Mouse (Mus musculus): ENCODE measurements around the gene Fam120a.

Gene Fam120a

DNA sequence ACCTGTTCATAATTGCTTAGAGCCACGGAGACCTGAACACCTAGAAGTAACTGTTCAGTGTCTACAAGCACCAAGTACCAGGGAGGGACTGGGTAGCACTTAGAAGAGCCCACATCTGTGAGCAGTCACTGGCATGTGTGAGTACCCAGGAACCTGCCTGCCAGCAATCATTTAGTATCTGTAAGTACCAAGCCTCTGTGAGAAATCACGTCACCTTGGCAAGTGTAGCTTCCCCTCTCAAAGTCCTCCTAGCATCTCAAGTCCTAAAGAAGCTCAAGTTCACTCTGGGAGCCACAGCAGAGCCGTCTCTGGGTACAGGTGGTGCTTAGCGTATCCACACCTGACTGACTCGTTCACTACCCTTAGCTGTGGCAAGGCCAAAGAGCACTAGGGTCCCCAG lies 116.1 kb downstream of the Fam120a start:
- no peak for DNase-seq

DNA sequence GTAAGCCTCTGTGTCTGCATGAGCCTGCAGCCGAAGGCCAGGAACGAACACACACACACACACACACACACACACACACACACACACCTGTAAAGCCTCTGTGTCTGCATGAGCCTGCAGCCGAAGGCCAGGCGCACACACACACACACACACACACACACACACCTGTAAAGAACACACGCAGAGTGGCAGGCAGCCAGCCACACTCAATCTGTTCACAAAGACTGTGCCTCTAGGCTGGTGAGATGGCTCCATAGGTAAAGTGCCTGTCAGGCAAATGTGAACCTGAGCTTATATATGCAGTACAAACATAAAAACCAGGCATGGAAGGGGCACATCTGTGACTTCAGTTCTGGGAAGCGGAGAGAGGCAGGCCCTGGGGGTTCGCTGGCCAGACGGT lies 117.0 kb downstream of the Fam120a start:
- DNase-seq = no peak

DNA sequence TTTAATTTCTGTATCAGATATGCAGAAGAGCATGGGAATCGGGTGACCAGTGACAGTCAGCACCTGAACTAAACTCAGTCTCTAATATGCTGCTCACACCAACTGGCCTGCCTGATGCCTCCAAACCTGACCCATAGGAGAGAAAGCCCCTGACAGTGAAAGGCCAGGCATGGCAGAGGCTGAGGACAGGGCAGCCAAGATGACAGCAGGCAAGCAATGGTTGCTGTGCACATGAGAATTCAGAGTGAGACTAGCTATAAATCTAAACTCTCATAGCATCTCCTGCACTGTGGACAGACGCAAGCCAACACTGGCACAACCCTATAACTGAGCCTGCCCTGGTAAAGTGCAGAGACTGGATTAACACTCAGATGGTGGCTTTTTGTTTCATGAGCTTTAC lies 117.5 kb downstream of the Fam120a start:
- DNase-seq = no peak

DNA sequence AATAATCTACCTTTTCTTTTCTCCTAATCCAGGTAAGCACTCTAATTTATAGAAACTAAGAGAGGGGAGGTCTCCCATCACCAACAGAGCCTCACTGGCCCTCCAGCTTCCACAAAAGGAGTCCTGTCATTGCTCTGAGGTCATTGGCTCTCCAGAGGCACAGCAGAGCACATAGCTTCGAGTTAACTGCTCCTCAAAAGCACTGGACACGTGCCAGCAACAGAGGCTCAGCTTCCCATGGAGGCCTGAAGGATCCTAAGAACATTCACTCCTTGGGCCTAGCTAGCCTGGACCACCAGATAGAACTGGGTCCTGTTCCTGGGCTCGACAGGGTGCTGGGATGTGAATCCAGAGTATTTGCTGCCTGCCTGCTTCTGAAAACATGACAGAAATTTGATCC lies 118.7 kb downstream of the Fam120a start:
- DNase-seq = peak; percentile 56

DNA sequence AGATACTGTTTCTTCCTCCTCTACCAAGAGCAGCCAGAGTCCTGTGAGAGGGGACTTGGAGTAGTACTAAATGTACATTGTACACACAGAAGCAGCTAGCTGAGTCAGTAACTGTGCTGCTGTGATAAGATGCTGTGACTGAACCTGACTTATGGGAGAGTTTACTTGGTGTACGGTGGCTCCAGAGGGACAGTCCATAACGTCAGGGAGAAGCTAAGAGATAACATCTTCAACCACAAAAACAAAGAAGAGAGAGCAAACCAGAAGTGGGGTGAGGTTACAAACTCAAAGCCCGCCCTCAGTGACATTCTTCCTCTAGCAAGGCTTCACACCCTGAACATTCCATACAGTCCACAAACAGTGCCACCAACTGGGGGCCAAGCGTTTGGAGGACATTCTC lies 122.5 kb downstream of the Fam120a start:
- DNase-seq = no peak

DNA sequence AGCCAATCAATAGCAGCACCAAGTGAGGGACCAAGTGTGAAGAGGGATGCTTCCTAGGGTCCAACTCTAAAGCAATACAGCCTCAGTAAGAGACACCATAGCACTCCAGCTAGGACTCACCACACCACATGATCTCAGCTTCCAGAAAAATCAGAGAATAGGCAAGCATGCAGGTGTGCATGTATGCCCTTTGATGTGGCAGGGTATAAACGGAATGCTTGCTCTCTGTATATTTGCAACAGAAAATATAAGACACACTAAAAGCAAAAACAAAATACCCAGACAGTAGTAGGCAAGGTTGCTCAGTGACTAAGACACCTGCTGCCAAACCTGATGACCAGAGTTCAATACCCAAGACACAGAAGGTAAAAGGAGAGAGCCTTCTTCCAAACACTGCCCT lies 124.3 kb downstream of the Fam120a start:
- DNase-seq = no peak

DNA sequence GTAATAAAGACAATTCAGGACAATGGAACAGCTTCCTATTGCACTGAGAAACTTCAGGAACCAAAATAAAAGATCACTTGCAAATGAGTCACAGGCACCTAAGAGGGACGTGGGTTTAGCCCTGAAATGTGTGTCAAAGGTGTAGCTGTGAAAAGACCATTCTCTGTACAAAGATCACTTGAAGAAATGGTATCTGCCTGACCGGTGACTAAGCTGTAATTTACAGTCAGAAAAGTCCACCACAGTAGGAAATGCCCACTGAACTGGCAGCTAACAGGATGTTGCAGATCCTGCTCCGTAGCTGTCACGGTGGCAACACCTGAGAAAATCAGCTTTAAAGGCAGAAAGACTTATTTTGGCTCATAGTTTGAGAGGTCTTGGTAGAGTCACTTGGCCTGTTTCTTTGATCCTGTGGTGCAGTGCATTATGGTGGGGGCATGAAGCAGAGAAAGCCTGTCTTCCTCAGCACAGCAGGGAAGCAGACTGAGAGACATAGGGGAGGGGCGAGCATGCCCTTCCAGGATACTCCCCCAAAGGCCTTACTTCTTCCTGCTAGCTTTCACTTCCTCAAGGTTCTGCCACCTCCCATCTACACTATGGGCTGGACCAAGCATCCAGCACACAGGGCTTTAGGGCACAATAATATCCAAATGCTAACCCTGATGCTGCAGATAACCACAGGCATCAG lies 125.8 kb downstream of the Fam120a start:
- no peak for DNase-seq

DNA sequence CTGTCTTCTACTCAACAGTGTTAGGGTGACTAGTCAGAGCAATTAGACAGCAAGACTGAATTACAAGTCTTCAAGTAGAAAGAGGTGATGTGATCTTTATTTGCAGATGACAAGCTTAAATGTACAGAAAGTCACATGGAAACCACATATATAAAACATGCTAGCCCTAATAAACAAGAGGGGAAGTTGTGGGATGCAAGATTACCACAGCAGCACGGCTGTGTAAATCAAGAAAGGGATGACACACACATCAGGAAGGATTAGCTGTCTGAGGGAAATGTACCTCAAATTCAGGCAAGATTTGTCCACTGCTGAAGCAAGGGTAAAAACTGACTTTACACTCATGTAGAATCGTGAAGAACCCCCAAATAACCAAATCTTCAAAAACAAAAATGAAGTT lies 129.5 kb downstream of the Fam120a start:
- DNase-seq = no peak

DNA sequence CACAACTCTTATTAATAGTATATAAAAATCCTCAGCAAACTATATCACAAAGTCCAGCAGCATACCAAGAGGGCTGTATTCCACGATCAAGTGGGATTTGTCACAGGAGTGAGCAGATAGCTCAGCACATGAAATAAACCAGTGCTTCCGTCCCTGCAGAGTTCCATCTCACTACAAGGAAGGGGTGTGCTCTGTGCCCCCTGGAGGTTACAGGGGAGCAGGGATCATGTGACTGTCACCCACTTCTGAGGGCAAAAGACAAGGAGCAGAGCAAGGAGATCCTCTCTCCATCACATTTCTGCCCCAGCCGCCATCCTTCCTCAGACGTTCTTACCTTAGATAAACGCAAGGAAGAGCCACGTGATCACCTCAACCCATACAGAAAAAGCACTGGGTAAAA lies 130.3 kb downstream of the Fam120a start:
- DNase-seq = no peak

DNA sequence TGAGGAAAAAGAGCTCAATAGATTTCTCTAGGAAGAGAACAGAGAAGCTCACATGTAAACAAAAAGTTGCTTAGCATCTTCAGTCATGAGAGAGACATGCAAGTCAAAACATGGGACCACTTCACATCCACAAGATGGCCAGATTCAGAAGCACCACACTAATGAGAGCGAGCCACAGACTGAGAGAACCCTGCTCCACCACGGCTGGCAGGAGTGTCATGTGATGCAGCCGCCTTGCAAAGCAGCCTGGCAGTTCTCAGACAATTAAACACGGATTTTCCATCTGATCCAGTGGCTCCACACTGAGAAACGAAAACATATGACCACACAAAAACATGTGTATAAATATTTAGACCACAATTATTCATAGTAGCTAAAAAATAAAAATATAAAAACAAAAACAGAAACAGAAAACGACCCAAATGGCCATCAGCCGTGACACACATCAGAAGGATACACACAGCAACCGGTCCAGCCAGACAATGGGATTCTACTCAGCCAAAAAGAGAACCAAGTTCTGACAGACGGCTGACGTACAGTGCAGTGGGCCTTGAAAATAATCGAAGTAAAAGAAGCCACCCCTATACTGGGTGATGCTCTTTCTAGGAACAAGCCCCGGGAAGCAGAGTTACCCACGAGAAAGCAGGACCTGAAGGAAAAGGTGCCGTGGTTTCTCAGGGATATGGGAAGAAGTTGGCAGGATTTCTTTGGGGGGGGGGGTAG lies 137.1 kb downstream of the Fam120a start:
- no peak for DNase-seq

DNA sequence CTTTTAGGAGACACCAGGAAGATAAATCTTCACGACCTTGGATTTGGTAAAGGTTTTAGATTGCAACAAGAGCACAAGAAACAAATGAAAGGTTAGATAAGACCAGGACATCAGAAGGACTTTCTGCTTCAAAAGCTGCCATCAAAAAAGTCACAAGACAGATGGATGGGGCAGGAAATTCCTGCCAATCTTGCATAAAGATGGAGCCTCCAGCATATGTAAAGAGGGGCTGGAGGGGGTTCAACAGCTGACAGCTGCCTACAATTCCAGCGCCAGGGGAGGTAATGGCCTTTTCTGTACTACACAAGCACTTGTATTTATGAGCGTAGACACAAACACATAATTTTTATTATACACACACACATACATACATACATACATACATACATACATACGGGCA lies 138.0 kb downstream of the Fam120a start:
- DNase-seq = no peak
